Mouse (Mus musculus) liver, adult 2 months (tissue): ENCODE data around the gene Wnt3a. TPM values are rescaled to one million over a fixed set of nuclear protein-coding genes. Genes with fewer than 3 reads are reported as not detected.
"Not testable (repeated sequence)": the region's sequence is repeated elsewhere in the genome, so short reads cannot be mapped to it uniquely, and the experiment has no call there.

Experiments used
- DNase-seq: peaks from one replicate; pipeline ENCODE4 v3.0.0-alpha.2; 2011; ENCODE audit warnings: low read depth, low spot score; ENCODE audit errors: extremely low read depth
- H3K27ac ChIP-seq: fragments of 200-500 bp; replicated peaks from 2 replicates; pipeline ENCODE4 v1.5.1; 2012; ENCODE audit warnings: low read depth, mild to moderate bottlenecking, control low read depth, inconsistent platforms, low read length; ENCODE audit not compliant: insufficient read depth
- H3K27me3 ChIP-seq: fragments of 200-500 bp; 2 replicates; pipeline ENCODE4 v1.6.1; 2012; ENCODE audit warnings: mild to moderate bottlenecking, moderate library complexity, low read length, inconsistent platforms; ENCODE audit not compliant: control insufficient read depth, insufficient read depth
- H3K36me3 ChIP-seq: fragments of 200-500 bp; 2 replicates; pipeline ENCODE4 v1.6.1; 2012; ENCODE audit warnings: low read length, inconsistent platforms; ENCODE audit not compliant: control insufficient read depth, insufficient read depth
- H3K4me1 ChIP-seq: fragments of 200-500 bp; 2 replicates; pipeline ENCODE4 v1.6.1; 2011; ENCODE audit warnings: low read length; ENCODE audit not compliant: control insufficient read depth, insufficient read depth
- H3K4me3 ChIP-seq: fragments of 200-500 bp; 2 replicates; pipeline ENCODE4 v1.5.1; 2011; ENCODE audit warnings: low read depth, mild to moderate bottlenecking, control low read depth, low read length, moderate library complexity; ENCODE audit not compliant: insufficient read depth
- H3K79me2 ChIP-seq: fragments of 200-500 bp; 2 replicates; pipeline ENCODE4 v1.6.1; 2012; ENCODE audit warnings: inconsistent platforms, mild to moderate bottlenecking, low read length, moderate library complexity; ENCODE audit not compliant: control insufficient read depth, insufficient read depth
- H3K9ac ChIP-seq: fragments of 200-500 bp; 2 replicates; pipeline ENCODE4 v1.6.1; 2012; ENCODE audit warnings: low read depth, mild to moderate bottlenecking, control low read depth, inconsistent platforms, low read length
- CTCF ChIP-seq: fragments of 200-500 bp; IDR thresholded peaks from 2 replicates; pipeline ENCODE4 v1.5.1; 2011; ENCODE audit warnings: low read depth, low read length, control low read depth
- POLR2A ChIP-seq: fragments of 200-500 bp; IDR thresholded peaks from 2 replicates; pipeline ENCODE4 v1.6.1; 2011; ENCODE audit warnings: low read length, control low read depth; ENCODE audit not compliant: insufficient read depth; ENCODE audit errors: extremely low read depth
- WGBS: fragments of 180-500 bp; shearing (Covaris S2); methylation state at CpG from one replicate; pipeline ENCODE4 v1.1.7; 2018; 5-methylcytosine and 5-hydroxymethylcytosine counted together
- polyA plus RNA-seq: library from polyadenylated mRNA; depleted of rRNA; stranded (reverse); fragments of >200 nt; gene quantifications from 2 replicates; pipeline ENCODE4 v1.2.3, GENCODE M21; 2012
- total RNA-seq: library from RNA; depleted of rRNA; stranded (reverse); fragments of >200 nt; gene quantifications from 2 replicates; pipeline ENCODE4 v1.2.3, GENCODE M21; 2014

Gene Wnt3a
- total and polyA plus RNA-seq, 2 experiments, result not detected

DNA sequence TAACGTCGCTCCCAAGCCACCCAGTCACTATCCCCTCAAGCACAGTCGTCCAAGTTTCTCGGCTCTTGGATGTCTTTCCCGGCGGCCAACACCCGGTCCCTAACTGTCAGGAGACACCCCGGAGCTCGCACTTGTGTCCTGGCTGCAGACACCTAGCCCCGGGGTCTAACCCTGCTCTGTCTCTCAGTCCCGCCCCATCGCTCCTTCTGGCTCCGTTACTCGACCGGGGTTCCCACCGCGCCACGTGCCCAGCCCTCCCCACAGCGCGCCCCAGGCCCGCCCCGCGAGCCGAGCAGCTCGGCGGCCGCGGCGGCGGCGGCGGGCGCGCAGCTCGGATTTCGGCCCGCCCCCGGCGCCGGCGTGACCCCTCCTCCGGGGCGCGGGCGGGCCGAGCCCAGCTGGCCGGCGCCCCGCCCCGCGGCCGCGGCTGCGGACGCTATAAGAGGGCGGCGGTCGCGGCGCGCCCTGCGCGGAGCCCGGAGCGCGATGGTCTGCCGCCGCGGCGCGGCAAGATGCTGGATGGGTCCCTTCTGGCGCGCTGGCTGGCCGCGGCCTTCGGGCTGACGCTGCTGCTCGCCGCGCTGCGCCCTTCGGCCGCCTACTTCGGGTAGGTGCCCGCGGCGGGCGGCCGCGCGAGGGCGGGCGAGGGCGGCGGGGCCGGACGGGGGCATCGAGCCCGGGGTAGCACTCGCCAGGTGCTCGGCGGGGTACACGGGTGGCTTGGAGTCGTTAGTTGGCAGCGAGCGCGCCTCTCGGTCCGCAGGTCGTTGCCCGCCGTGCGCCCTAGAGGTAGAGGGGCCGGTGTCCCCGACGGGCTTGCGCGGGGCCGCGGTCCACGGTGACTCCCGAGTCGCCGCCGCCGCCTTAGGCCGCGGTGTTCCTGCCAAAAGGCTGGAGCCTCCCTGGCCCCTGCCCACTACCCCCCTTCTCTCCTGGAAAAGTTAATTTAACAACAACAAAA lies 16.2 kb upstream of the Wnt3a start, which contains the start of gene Wnt9a:
Gene Wnt9a (plus strand): TSS at position 468 of the 961 bp plus-strand sequence.
- TF ChIP-seq POLR2A (peak; percentile 60; the same call in 1 of the 2 replicates), CTCF (no peak)
- Histone ChIP-seq H3K27me3 (no peaks in the 10 kb centered on the region), H3K9ac (peak within 1 kb of the TSS; percentile 86)

DNA sequence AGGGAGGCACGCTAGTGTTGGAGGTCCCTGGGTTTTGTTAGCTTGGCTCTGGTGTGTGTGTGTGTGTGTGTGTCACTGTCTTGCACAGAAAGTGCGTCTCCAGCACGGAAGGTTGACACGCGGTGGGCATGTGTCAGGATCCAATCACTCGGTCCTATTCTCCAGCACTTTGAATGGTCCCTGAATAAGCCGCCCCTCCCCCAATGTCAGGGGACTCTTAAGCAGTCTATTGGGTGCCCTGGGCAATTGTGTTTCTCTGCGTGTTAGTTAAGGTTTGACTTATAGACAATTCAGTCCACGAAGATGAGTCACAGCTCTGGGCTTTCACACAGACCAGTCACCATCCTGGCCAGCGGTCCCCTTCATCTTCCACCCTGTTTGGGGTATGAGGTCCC lies 15.3 kb upstream of the Wnt3a start:
- H3K9ac ChIP-seq, result no peak overlapping the region
- TF ChIP-seq CTCF, result no peak
- TF ChIP-seq POLR2A, result no peak
- no peak overlapping the region for H3K4me3 ChIP-seq
- no peaks in the 10 kb centered on the region for H3K36me3 ChIP-seq
- H3K27me3 ChIP-seq, result no peaks in the 10 kb centered on the region
- H3K4me1 ChIP-seq, result peaks cover 2% of the 10 kb centered on the region; the same call in 1 of the 2 replicates
- no peak overlapping the region for H3K27ac ChIP-seq
- WGBS, result 13% methylated on average over 10 of the region's 10 CpGs
- no peaks in the 10 kb centered on the region for H3K79me2 ChIP-seq
- no peak for DNase-seq

More for the DNA sequence above, 16.2 kb upstream of the Wnt3a start, which contains the start of gene Wnt9a:
- Histone ChIP-seq H3K27ac (no peak within 1 kb of the TSS), H3K4me3 (peak within 1 kb of the TSS; percentile 80), H3K4me1 (peaks cover 2% of the 10 kb centered on the region; the same call in 1 of the 2 replicates), H3K36me3 (no peaks in the 10 kb centered on the region), H3K79me2 (no peaks in the 10 kb centered on the region)
- WGBS, result 4% methylated on average over 124 of the region's 128 CpGs
- DNase-seq, result peak; percentile 9

DNA sequence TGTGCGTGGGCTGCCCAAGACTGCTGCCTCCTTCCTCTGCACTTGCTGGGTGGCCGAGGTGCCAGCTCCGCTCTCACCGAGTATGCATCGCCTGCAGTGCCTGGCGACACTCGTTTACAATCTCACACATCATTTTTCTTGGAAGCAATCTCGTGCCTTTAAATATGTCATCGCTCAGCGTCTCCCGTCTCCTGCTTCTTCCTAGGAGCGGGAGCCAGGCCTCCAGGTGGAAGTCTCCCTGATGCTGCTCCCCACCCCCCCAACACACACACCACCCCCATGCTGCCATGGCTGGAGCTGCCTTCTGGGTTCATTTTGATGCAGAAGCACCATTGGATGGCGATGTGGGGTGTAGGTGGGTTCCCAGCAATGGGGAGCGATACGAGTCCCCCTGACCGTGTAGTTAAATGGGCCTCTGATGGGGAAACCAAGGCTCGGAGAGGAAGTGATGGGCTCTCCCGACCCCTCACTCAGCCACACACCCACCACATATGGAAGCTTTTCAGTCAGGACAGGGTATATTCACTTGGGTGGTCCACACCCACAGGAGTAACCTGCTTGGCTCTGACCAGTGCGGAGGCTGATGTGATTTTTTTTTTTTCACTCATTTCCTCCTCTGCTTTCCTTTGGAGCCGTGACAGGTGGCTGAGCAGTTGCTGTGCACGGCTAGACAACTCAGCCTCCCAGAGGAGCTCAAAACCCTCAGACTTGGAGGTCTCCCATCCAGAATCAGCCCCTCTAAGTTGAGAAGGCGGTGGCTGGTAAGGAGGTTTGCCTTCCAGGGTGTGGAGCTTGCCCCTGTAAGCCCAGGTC lies 14.7 kb upstream of the Wnt3a start:
- no peak overlapping the region for H3K9ac ChIP-seq
- H3K36me3 ChIP-seq, result no peaks in the 10 kb centered on the region
- H3K27me3 ChIP-seq, result no peaks in the 10 kb centered on the region
- no peak overlapping the region for H3K27ac ChIP-seq
- H3K4me3 ChIP-seq, result no peak overlapping the region
- no peak for DNase-seq
- TF ChIP-seq CTCF (no peak), POLR2A (no peak)
- peaks cover 2% of the 10 kb centered on the region; the same call in 1 of the 2 replicates for H3K4me1 ChIP-seq
- no peaks in the 10 kb centered on the region for H3K79me2 ChIP-seq
- 59% methylated on average over 22 of the region's 22 CpGs for WGBS

DNA sequence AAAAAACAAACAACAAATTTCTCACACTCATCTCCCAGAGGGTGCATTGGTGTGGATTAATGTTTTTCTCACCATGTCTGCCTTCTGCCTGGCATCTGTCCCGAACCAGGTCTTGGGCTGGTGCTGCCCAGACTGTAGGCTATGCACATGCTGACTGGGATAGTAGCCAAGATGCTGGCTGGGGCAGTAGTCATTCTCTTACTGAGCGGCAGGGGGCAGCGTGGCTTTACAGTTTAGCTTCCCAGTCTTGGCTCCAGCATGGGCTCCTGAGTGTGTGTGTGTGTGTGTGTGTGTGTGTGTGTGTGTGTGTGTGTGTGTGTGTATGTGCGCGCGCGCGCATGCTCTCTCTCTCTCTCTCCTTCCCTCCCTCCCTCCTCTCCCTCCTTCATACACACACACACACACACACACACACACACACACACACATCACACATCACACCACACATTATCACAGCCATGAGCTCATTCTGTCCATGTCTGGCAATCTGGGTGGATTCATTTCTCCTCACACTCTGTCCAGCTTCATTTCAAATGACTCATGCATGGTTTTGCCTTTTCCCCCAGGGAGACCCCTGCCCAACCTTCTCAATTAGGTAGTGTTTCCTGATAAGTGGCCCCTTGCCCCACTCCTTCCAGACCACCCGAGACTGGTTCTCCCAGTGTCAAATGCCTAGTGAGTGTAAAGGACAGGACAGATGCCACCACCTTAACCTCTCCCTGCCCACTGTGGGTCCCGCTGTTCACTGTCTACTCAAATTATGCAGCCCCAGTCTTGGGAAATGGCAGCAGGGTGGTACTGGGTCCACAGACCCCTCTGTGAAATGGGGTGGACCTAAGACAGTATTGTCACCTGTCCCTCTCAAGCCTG lies 12.4 kb upstream of the Wnt3a start:
- H3K27me3 ChIP-seq, result no peaks in the 10 kb centered on the region; the same call in 1 of the 2 replicates
- H3K9ac ChIP-seq, result no peak overlapping the region
- no peak overlapping the region for H3K4me3 ChIP-seq
- peak; percentile 76 for DNase-seq
- 35% methylated on average over 5 of the region's 10 CpGs for WGBS
- H3K79me2 ChIP-seq, result no peaks in the 10 kb centered on the region
- no peak overlapping the region for H3K27ac ChIP-seq
- no peaks in the 10 kb centered on the region for H3K36me3 ChIP-seq
- TF ChIP-seq POLR2A (no peak), CTCF (peak; percentile 93)
- peaks cover 2% of the 10 kb centered on the region; the same call in 1 of the 2 replicates for H3K4me1 ChIP-seq

DNA sequence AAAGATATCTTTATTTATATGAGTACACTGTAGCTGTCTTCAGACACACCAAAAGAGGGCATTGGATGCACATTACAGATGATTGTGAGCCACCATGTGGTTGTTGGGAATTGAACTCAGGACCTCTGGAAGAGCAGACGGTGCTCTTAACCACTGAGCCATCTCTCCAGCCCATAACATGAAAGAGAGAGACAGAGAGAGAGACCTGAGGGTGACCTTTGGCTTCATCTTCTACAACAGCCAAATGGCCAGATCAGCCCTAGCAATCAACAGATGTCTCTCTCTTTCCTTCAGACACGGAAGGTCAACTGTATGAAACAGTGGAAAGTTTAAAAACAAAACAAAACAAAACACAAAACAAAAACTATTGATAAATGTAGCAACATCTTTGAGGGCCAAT lies 10.5 kb upstream of the Wnt3a start:
- H3K4me1 ChIP-seq, H3K9ac ChIP-seq, H3K27me3 ChIP-seq, H3K27ac ChIP-seq, DNase-seq, H3K4me3 ChIP-seq, H3K36me3 ChIP-seq, H3K79me2 ChIP-seq: not testable (repeated sequence)
- WGBS, result 59% methylated on average over 2 of the region's 2 CpGs
